Mouse (Mus musculus) liver (tissue): ENCODE data around the gene Mtmr12.
"Not testable (repeated sequence)": the region's sequence is repeated elsewhere in the genome, so short reads cannot be mapped to it uniquely, and the experiment has no call there.

ENCODE experiments used
- DNase-seq: peaks from one replicate; pipeline ENCODE4 v3.0.0-alpha.2; 2020; ENCODE audit warnings: mixed read lengths

Gene Mtmr12

GRCm38 (mm10) chr15:12204319-12205159 is at the start of gene Mtmr12:
Gene Mtmr12, plus strand, starts transcription at chr15:12205028.
- DNase-seq = peak; percentile 100

- DNase-seq = no peak
Observed at GRCm38 (mm10) chr15:12178126-12178525, 26.7 kb upstream of the Mtmr12 start.

GRCm38 (mm10) chr15:12181181-12181805 is 23.5 kb upstream of the Mtmr12 start:
- peak; percentile 35 for DNase-seq

GRCm38 (mm10) chr15:12193880-12194816 is 10.7 kb upstream of the Mtmr12 start:
- DNase-seq = peak; percentile 77

GRCm38 (mm10) chr15:12194817-12195735 is 9.8 kb upstream of the Mtmr12 start:
- DNase-seq = no peak

GRCm38 (mm10) chr15:12195966-12196365 is 8.9 kb upstream of the Mtmr12 start:
- DNase-seq = no peak

- DNase-seq = peak; percentile 72
Observed at GRCm38 (mm10) chr15:12196410-12197191, 8.2 kb upstream of the Mtmr12 start.

- DNase-seq = no peak
Observed at GRCm38 (mm10) chr15:12197361-12197760, 7.5 kb upstream of the Mtmr12 start.

- no peak for DNase-seq
Observed at GRCm38 (mm10) chr15:12200021-12200420, 4.8 kb upstream of the Mtmr12 start.

GRCm38 (mm10) chr15:12201856-12202255 is 3.0 kb upstream of the Mtmr12 start:
- no peak for DNase-seq

GRCm38 (mm10) chr15:12202456-12202855 is 2.4 kb upstream of the Mtmr12 start:
- no peak for DNase-seq

GRCm38 (mm10) chr15:12203008-12203407 is 1.8 kb upstream of the Mtmr12 start:
- DNase-seq = not testable (repeated sequence)

GRCm38 (mm10) chr15:12203512-12204318 is 1.1 kb upstream of the Mtmr12 start:
- DNase-seq = no peak

- DNase-seq = peak; percentile 49
Observed at GRCm38 (mm10) chr15:12205160-12205901, 503 bp downstream of the Mtmr12 start.

GRCm38 (mm10) chr15:12205902-12206645 is 1.2 kb downstream of the Mtmr12 start:
- no peak for DNase-seq

- DNase-seq = no peak
Observed at GRCm38 (mm10) chr15:12206646-12207222, 1.9 kb downstream of the Mtmr12 start.

- no peak for DNase-seq
Observed at GRCm38 (mm10) chr15:12207556-12208090, 2.8 kb downstream of the Mtmr12 start.

GRCm38 (mm10) chr15:12211577-12211976 is 6.7 kb downstream of the Mtmr12 start:
- no peak for DNase-seq
